Mouse (Mus musculus) embryonic facial prominence, embryonic 11.5 days (tissue): Measurements from ENCODE around the gene Ahrr. TPM values are rescaled to one million over a fixed set of nuclear protein-coding genes. Genes with fewer than 3 reads are reported as not detected.

Experiments used
- ATAC-seq: fragments of 200-750 bp; cut with Nextera tagmentation; replicated peaks from 2 replicates; pipeline ENCODE4 v1.8.0; 2017; ENCODE audit warnings: low read depth; ENCODE audit not compliant: insufficient number of reproducible peaks, low FRiP score, low TSS enrichment
- DNase-seq: peaks from one replicate; pipeline ENCODE4 v3.0.0-alpha.2; 2015; ENCODE audit warnings: low spot score
- H3K27ac ChIP-seq: fragments of 300-500 bp; sonication (generic); replicated peaks from 2 replicates; pipeline ENCODE4 v1.5.1; 2014; ENCODE audit warnings: mild to moderate bottlenecking, low read depth, low read length, control low read depth
- H3K27me3 ChIP-seq: fragments of 300-500 bp; sonication (generic); 2 replicates; pipeline ENCODE4 v1.6.1; 2014; ENCODE audit warnings: mild to moderate bottlenecking, low read length, moderate library complexity, mixed read lengths; ENCODE audit not compliant: control insufficient read depth, insufficient read depth
- H3K36me3 ChIP-seq: fragments of 300-500 bp; sonication (generic); replicated peaks from 2 replicates; pipeline ENCODE4 v1.6.1; 2014; ENCODE audit warnings: low read depth, mild to moderate bottlenecking, low read length, moderate library complexity, mixed read lengths; ENCODE audit not compliant: control insufficient read depth, insufficient read depth
- H3K4me1 ChIP-seq: fragments of 300-500 bp; sonication (generic); 2 replicates; pipeline ENCODE4 v1.6.1; 2014; ENCODE audit warnings: low read length, mixed read lengths; ENCODE audit not compliant: control insufficient read depth, insufficient read depth
- H3K4me2 ChIP-seq: fragments of 300-500 bp; sonication (generic); 2 replicates; pipeline ENCODE4 v1.6.1; 2014; ENCODE audit warnings: low read depth, mild to moderate bottlenecking, control low read depth, low read length, moderate library complexity
- H3K4me3 ChIP-seq: fragments of 300-500 bp; sonication (generic); 2 replicates; pipeline ENCODE4 v1.5.1; 2014; ENCODE audit warnings: low read depth, low read length, control low read depth
- H3K9ac ChIP-seq: fragments of 300-500 bp; sonication (generic); replicated peaks from 2 replicates; pipeline ENCODE4 v1.6.1; 2014; ENCODE audit warnings: mild to moderate bottlenecking, control low read depth, low read length
- H3K9me3 ChIP-seq: fragments of 300-500 bp; sonication (generic); replicated peaks from 2 replicates; pipeline ENCODE4 v1.6.1; 2016; ENCODE audit warnings: mild to moderate bottlenecking, low read length, inconsistent platforms, mixed read lengths; ENCODE audit not compliant: control insufficient read depth
- WGBS: fragments of 180-500 bp; shearing (Covaris S2); extraction: QIAGEN DNeasy Blood & Tissue Kit; methylation state at CpG from one replicate; pipeline ENCODE4 v1.1.7; 2014; 5-methylcytosine and 5-hydroxymethylcytosine counted together
- polyA plus RNA-seq: library from polyadenylated mRNA; unstranded; fragments of >200 nt; fragmentation: Nextera tagmentation; extraction: Ambion mirVana; gene quantifications from 2 replicates; pipeline ENCODE4 v1.2.1, GENCODE M21; 2014

The Ahrr gene
- polyA plus RNA-seq, 1 experiment from 2014 or later: 0.95 TPM

DNA sequence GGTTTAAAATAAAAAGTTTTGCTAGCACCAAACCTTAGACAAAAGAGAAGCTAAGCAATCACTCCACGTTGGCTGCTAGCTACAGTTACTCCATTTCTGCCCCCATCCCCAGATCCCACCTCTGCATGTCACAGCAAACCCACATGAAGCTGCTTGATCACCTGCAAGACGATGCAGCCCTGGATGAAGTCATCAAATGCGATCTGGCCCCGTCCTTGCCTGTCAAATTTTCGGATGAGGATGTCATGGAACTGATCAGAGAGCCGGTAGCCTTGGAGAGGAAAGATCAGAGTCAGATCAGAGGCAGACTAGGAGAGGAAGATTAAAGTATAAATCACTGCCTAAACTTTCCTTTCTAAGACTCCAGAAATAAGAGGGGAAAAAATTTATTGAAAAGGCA lies 13.2 kb upstream of the Ahrr start:
- ATAC-seq (no peak), DNase-seq (no peak)
- H3K27me3 ChIP-seq: no peaks in the 10 kb centered on the region
- H3K4me1 ChIP-seq: no peaks in the 10 kb centered on the region
- no peak overlapping the region for H3K4me3 ChIP-seq
- H3K36me3 ChIP-seq: peaks cover 4% of the 10 kb centered on the region; the same call in 1 of the 2 replicates
- no peak overlapping the region for H3K4me2 ChIP-seq
- H3K9me3 ChIP-seq: no peaks in the 10 kb centered on the region
- no peak overlapping the region for H3K27ac ChIP-seq
- H3K9ac ChIP-seq: no peak overlapping the region
- 86% methylated on average over 6 of the region's 6 CpGs for WGBS

DNA sequence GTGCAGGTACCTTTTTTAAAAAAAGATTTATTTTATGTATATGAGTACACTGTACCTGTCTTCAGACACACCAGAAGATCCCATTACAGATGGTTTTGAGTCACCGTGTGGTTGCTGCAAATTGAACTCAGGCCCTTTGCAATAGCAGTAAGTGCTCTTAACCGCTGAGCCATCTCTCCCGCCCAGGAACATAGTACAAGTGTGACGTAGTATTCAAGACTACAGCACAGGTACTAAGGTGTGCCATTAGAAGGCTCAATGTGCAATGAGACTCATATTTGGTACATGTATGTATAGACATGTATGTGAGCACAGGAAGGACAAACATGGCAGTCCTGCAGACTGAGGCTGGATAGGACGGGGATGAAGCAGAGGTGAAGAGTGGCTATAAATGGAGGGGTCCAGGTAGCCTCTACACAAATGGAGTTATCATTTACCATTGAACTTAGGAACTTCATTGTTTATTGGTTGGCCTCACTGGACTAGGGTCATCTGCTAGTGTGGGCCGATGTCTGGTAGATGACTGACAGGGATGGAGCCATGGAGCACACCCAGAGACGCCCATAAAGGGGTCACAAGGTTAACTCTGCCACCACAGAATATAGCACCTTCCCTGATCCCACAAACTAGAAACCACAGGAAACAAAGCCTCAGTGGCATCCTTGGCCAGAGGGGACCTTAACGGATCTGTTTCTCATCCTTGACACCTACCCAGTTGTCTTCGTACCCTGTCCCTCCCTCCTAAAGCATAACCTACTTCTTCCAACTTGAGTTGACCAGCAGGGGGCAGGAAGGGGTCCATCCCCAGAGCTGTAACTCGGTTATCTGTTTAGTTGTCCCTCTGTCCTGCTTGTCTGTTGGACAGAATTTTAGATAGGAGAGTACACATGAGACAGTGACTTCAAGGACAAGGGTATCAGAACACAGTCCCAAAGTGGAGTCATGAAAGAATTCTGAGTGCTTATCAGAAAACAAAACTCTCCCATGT lies 10.2 kb upstream of the Ahrr start:
- WGBS: 82% methylated on average over 10 of the region's 10 CpGs
- no peak overlapping the region for H3K9ac ChIP-seq
- no peaks in the 10 kb centered on the region for H3K4me1 ChIP-seq
- ATAC-seq (peak; percentile 57; the same call in 1 of the 2 replicates), DNase-seq (no peak)
- no peaks in the 10 kb centered on the region for H3K9me3 ChIP-seq
- no peak overlapping the region for H3K4me2 ChIP-seq
- no peaks in the 10 kb centered on the region for H3K27me3 ChIP-seq
- H3K4me3 ChIP-seq: no peak overlapping the region
- H3K27ac ChIP-seq: no peak overlapping the region
- peaks cover 4% of the 10 kb centered on the region; the same call in 1 of the 2 replicates for H3K36me3 ChIP-seq

DNA sequence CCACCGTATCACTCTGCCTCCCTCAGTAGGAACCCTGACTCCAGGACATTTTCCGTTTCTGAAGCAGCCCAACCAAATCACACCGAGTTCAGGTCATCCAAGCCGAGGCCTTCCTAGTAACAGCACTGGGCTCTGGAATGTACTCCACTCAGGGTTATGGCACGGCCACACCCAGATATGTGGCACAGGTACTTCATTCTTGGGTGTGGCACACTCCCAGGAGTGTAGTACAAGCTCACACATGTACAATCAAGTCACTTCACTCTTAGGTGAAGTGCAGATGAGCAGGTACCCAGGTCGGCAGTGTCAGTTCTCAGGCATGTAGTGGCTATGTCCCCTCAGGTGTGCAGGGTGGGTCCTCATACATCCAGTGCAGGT lies 9.5 kb upstream of the Ahrr start:
- Histone ChIP-seq H3K27ac (no peak overlapping the region), H3K27me3 (no peaks in the 10 kb centered on the region), H3K4me3 (no peak overlapping the region), H3K9me3 (no peaks in the 10 kb centered on the region), H3K36me3 (peaks cover 4% of the 10 kb centered on the region; the same call in 1 of the 2 replicates), H3K4me1 (no peaks in the 10 kb centered on the region), H3K9ac (no peak overlapping the region), H3K4me2 (no peak overlapping the region)
- WGBS: 74% methylated on average over 6 of the region's 6 CpGs
- ATAC-seq: peak; percentile 37; the same call in 1 of the 2 replicates
- no peak for DNase-seq

DNA sequence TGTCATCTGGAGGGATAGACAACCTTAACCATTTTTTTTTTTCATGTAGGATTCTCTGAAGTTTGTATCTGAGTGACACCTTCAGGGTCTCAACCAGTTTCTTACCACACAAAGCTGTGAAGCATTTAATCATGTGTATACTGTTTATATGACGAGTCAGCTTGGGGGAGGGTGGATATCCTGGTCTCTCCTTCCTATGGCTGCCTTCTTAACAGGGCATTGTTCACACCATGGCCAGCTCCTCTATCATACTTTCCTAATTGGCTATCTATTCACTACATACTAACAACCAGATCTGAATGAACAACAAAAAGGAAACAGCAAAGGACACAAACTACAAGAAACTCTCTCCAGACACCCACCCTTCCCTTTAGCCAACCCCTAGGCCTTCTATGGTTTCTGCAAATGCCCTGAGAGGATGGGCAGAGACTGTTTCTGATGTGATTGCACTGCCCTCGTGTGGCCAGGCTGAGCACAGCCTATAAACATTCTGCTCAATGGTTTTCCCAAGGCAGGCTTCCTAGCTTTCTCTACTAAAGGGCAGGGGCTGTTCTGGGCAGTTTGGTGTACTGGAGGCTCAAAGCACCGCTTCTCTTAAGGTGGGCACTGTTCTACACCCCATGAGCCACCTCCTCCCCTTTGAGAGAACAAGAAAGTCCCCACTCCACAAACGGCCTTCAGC lies 8.9 kb upstream of the Ahrr start:
- H3K4me2 ChIP-seq: no peak overlapping the region
- H3K27me3 ChIP-seq: no peaks in the 10 kb centered on the region
- peaks cover 4% of the 10 kb centered on the region; the same call in 1 of the 2 replicates for H3K36me3 ChIP-seq
- H3K4me3 ChIP-seq: no peak overlapping the region
- H3K27ac ChIP-seq: no peak overlapping the region
- ATAC-seq (peak; percentile 63; the same call in 1 of the 2 replicates), DNase-seq (peak; percentile 79)
- WGBS: 46% methylated on average over 4 of the region's 4 CpGs
- no peak overlapping the region for H3K9ac ChIP-seq
- no peaks in the 10 kb centered on the region for H3K4me1 ChIP-seq
- H3K9me3 ChIP-seq: no peaks in the 10 kb centered on the region

DNA sequence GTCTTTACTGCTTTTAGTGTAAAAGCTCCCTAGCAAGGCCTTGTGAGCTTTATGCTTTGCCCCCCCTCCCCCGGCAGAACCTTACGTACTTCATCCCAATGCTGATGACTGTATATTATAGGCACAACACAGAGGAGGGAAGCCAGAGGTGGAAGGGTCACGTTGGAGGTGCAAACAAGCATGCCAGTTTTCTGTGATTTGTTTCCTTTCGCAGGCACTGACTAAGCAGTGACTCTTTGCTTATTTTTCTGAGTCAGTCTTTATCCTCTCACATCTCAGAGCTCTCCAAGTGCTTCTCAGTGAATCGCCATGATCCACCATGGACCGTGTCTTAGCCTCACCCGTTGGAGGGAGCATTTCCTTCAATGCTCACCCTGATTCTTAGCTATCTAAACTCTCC lies 4.2 kb upstream of the Ahrr start:
- DNase-seq: no peak
- Histone ChIP-seq H3K4me1 (no peaks in the 10 kb centered on the region), H3K27me3 (peaks cover 5% of the 10 kb centered on the region; the same call in 1 of the 2 replicates), H3K27ac (no peak overlapping the region), H3K4me2 (no peak overlapping the region), H3K9me3 (no peaks in the 10 kb centered on the region), H3K9ac (no peak overlapping the region), H3K4me3 (no peak overlapping the region), H3K36me3 (no peaks in the 10 kb centered on the region)
- no peak for ATAC-seq
- WGBS: 80% methylated on average over 7 of the region's 7 CpGs

DNA sequence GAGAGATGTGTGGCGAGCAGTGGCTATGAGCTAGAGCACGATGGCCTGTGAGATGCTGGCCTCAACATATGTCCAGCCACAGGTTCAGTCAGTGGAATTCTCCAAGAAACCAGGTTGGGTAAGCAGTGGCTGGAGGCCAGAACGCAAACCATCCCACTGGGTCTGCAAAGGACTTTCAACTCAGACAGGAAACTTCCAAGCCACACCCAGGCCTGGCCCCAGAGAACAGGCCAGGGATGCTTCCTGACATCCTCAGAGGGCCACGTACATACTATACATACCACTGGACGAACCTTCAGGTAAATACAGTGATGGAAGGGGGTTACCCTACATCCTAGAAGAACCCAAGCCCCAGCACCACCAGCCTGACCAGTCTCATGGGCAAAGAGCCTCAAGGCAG lies 2.5 kb downstream of the Ahrr start:
- Histone ChIP-seq H3K4me1 (no peaks in the 10 kb centered on the region), H3K4me3 (no peak overlapping the region), H3K4me2 (no peak overlapping the region), H3K27ac (no peak overlapping the region), H3K9ac (no peak overlapping the region), H3K9me3 (no peaks in the 10 kb centered on the region), H3K27me3 (peaks cover 5% of the 10 kb centered on the region; the same call in 1 of the 2 replicates), H3K36me3 (no peaks in the 10 kb centered on the region)
- DNase-seq: no peak
- 81% methylated on average over 5 of the region's 5 CpGs for WGBS
- ATAC-seq: no peak

DNA sequence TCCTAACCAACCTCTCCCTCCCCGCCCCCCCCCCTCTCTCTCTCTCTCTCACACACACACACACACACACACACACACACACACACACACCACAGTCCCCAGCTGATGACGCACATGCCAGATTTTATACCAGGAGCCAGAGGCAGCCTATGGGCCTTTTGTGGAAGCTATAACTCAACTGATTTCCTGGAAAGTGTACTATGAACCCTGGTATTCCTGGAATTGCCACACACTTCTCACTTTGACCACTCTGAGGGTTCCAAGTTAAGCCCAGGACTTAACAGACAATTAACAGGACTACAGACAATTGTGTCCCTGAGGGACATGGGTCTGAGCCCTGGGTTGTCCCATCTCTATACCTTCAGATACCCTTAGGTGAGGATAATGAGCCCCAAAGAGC lies 9.8 kb downstream of the Ahrr start:
- Histone ChIP-seq H3K4me3 (no peak overlapping the region), H3K9ac (no peak overlapping the region), H3K4me1 (no peaks in the 10 kb centered on the region), H3K27me3 (no peaks in the 10 kb centered on the region), H3K27ac (no peak overlapping the region), H3K36me3 (no peaks in the 10 kb centered on the region), H3K4me2 (no peak overlapping the region), H3K9me3 (no peaks in the 10 kb centered on the region)
- DNase-seq (no peak), ATAC-seq (no peak)
- WGBS: 82% methylated on average over 1 of the region's 2 CpGs

DNA sequence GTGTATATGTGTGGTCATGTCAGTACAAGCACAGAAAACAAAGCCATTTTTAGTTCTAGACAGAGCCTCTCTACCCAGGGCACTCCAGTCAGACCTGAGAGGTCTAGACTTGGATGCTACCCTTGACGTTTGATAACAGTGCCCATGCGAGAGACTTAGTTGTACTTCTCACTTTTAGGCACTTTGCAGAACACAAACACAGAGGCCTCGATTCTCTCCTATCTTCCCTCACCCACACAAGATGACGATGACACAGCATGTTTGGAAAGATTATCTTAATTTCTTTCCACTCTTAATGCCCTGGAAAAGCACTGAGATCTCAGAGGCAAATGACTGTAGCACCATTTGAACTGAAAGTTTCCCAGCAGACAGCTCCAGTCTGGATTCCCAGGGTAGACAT lies 16.4 kb downstream of the Ahrr start:
- Histone ChIP-seq H3K4me3 (no peak overlapping the region), H3K4me1 (no peaks in the 10 kb centered on the region), H3K4me2 (no peak overlapping the region), H3K9ac (no peak overlapping the region), H3K27ac (no peak overlapping the region), H3K27me3 (no peaks in the 10 kb centered on the region), H3K9me3 (no peaks in the 10 kb centered on the region), H3K36me3 (no peaks in the 10 kb centered on the region)
- 78% methylated on average over 4 of the region's 4 CpGs for WGBS
- no peak for ATAC-seq
- no peak for DNase-seq
